Mouse (Mus musculus) cerebellum, adult 11-12 months (tissue): ENCODE measurements around the gene Kctd3.

ENCODE experiments used
- DNase-seq: peaks from one replicate; pipeline ENCODE4 v3.0.0; 2022

Kctd3 gene

DNA sequence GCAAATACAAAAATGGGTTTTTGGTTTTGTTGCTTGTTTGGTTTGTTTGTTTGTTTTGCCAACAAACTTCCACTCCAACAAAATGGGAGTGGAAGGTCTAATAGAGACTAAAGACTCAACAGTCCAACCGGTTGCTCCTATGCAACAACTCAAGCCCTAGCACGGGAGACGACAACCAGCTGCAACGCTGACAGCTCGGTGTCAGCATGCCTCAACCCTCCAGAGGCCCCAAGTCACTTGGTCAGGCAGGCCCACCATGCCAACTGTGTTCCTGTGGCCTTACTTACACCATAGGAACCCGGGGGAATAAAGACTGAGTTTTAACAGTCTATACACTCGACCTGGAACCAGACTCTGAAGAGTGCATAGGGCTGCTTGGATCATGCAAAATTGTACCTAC lies 815 bp downstream of the Kctd3 start:
- peak; percentile 26 for DNase-seq

DNA sequence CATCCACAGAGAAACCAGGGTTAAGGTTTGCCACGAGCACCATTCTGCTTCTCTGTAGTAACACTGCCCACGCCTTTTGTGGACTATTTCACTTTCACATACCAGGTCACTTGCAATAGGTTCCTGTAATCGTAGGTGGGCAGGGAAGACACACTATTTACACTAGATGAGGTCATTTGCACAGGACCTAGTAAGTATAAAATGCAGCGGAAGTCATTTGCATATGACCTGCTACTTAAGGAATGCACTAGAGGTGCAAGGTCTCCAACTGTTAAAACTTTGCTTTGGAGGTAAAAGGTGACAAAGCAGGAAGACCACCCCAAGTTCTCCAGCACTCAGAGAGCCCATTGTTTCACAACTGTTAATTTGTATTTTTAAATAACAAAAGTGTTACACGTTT lies 1.4 kb downstream of the Kctd3 start:
- no peak for DNase-seq

GRCm38 (mm10) chr1:189004774-189005173 lies 2.9 kb downstream of the Kctd3 start:
- no peak for DNase-seq

DNA sequence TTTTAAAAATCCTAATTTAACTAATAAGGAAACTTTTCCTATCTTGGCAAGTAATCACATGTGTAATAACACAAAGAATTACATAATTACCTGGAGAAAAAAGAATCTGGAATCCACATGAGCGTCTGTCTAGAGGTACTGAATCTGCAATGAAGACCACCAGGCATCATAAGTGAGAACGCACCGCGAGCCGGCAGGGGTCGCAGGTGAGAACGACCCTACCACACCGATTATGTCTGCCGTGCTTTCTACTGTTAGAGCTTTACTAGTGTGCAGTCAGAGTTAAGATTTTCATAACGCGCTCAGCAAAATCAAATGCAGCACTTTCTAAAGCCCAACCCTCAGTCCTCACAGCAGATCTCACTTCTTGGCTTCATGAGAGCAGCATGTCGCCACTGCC lies 5.8 kb downstream of the Kctd3 start:
- DNase-seq, result no peak

GRCm38 (mm10) chr1:188999981-189000380 lies 7.7 kb downstream of the Kctd3 start:
- DNase-seq, result no peak

DNA sequence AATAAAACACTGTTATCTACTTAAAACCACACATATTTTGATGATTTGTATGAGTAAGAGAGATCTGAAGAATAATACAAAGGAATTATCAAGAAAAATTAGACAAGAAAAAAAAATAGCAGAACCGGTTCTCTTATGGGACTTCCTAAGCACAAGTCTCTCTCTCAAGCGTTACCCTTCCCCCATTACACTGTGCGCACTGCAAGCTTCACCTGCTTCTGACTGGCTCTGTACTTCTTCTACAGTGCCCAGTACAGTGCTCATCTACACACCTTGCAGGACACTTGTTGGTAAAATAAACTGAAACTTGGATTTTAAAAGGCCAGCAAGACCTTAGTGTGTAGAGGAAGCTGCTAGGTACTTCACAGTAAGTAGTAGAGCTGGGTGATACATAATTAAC lies 9.7 kb downstream of the Kctd3 start:
- no peak for DNase-seq

DNA sequence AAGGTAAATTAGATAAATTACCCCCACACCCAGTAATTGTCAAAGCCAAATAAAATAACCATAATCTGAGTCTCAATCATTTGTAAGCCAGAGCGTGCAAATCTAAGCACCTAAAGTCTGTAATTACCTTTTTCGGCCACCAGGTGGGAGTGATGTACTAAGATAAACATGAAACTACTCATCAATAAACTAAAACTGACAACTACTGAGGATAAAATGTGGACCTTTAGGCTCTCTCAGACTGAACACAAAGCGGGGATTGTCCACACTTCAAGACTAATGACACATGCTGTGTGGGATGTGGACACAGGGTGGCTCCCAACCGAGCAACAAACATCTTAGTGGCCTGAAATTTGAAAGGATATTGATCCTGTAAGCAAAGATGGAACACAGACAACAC lies 14.4 kb downstream of the Kctd3 start:
- no peak for DNase-seq

- peak; percentile 22 for DNase-seq
Observed at GRCm38 (mm10) chr1:188980050-188980449, 27.6 kb downstream of the Kctd3 start.

GRCm38 (mm10) chr1:188973926-188974325 lies 33.7 kb downstream of the Kctd3 start:
- DNase-seq, result no peak

GRCm38 (mm10) chr1:188973078-188973477 lies 34.6 kb downstream of the Kctd3 start:
- DNase-seq, result no peak

GRCm38 (mm10) chr1:188952501-188952900 lies 55.1 kb downstream of the Kctd3 start:
- DNase-seq, result peak; percentile 21

GRCm38 (mm10) chr1:188951091-188951490 lies 56.5 kb downstream of the Kctd3 start:
- no peak for DNase-seq

GRCm38 (mm10) chr1:188948276-188948675 lies 59.4 kb downstream of the Kctd3 start:
- DNase-seq, result no peak

DNA sequence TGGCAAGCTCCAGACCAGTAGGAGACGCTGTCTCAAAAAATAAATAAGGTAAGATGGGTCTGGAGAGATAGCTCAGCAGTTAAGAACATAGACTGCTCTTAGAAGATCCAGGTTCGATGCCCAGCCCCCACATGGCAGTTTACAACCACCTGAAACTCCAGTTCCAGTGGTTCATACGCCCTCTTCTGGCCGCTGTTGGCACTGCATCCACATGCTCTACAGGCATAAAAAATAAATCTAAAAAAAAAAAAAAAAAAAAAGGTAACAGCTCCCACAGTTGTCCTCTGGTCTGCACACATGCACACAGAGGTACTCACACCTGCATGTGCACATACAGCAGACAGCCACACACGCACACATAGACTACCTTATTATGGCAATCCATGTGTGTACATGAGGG lies 59.8 kb downstream of the Kctd3 start:
- DNase-seq, result no peak

DNA sequence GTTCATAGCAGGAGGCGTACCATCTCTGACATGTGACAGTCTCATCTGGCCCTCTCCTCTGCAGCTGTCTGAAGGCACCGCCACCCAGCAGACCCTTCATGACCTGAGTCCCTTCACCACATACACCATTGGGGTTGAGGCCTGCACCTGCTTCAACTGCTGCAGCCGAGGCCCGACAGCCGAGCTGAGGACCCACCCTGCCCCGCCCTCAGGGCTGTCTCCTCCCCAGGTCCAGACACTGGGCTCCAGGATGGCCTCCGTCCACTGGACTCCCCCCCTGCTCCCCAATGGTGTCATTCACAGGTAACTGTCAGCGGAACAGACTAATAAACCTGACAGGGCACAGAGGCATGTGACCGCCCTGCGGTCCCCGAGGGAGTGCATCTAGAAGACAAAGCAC lies 60.8 kb downstream of the Kctd3 start:
- DNase-seq, result no peak

- DNase-seq, result no peak
Observed at GRCm38 (mm10) chr1:188945326-188945725, 62.3 kb downstream of the Kctd3 start.

DNA sequence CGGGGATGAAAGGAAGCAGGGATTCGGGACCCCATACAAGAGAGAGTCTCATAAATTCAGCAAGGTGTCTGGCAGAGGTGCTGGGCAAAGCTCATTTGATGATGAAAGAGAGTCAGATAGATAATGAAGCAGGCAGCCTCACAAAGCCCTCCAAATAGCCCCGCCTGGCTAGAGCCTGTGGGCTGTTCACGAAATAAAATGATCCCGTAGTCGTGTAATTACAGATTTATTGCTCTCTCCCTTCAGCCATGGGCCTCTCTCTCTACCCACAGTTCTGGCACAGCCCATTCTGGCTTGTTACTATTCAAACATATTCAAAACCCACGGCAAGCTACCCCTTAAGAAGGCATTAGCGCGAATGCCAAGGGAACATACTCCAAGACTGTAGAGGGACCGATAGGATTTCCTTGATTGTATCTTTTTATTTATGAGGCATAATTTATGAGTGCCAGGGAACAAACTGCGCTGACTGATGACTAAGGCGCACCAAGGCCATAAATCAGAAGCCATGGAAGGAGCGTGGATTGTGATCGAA lies 70.3 kb downstream of the Kctd3 start:
- no peak for DNase-seq
